Mouse (Mus musculus): ENCODE results near the gene Stxbp6. TPM values are rescaled to one million over a fixed set of nuclear protein-coding genes. Genes with fewer than 3 reads are reported as not detected.

The Stxbp6 gene
- polyA plus RNA-seq, 2 experiments = 10.2 to 14.9 TPM

- WGBS = 33% methylated on average over 4 of the region's 4 CpGs
- H3K9me3 ChIP-seq (ENCODE audit: control insufficient read depth, low read length) = no peaks in the 10 kb centered on the region
- H3K4me2 ChIP-seq (replicated peaks; ENCODE audit: low read depth, low read length, severe bottlenecking) = no peak overlapping the region
- H3K4me1 ChIP-seq (ENCODE audit: control insufficient read depth, insufficient read depth, low read length) = no peaks in the 10 kb centered on the region
- DNase-seq (ENCODE audit: low spot score) (peak; percentile 53), ATAC-seq (ENCODE audit: low FRiP score, low read depth) (no peak)
- no peak overlapping the region for H3K9ac ChIP-seq (ENCODE audit: low read depth, low read length, severe bottlenecking)
- no peak overlapping the region for H3K4me3 ChIP-seq (replicated peaks; ENCODE audit: low read length)
- no peaks in the 10 kb centered on the region for H3K36me3 ChIP-seq (ENCODE audit: control insufficient read depth, insufficient read depth, low read length)
- no peak for TF ChIP-seq POLR2A (IDR thresholded peaks at IDR 0.05; ENCODE audit: borderline replicate concordance, extremely low read depth, insufficient read depth, insufficient read length)
- no peak overlapping the region for H3K27ac ChIP-seq (replicated peaks; ENCODE audit: low read depth, low read length)
- H3K27me3 ChIP-seq (ENCODE audit: control insufficient read depth, insufficient read depth, low read length) = no peaks in the 10 kb centered on the region
These were observed 216.2 kb downstream of the Stxbp6 start for GRCm38 (mm10) chr12:44858110-44858885.

GRCm38 (mm10) chr12:44852024-44852423 is 222.5 kb downstream of the Stxbp6 start:
- no peak overlapping the region for H3K27ac ChIP-seq (replicated peaks; ENCODE audit: low read depth, low read length)
- ATAC-seq (ENCODE audit: low FRiP score, low read depth) (no peak), DNase-seq (ENCODE audit: low spot score) (no peak)
- H3K4me1 ChIP-seq (ENCODE audit: control insufficient read depth, insufficient read depth, low read length) = no peaks in the 10 kb centered on the region
- no peaks in the 10 kb centered on the region for H3K27me3 ChIP-seq (ENCODE audit: control insufficient read depth, insufficient read depth, low read length)
- TF ChIP-seq POLR2A (IDR thresholded peaks at IDR 0.05; ENCODE audit: borderline replicate concordance, extremely low read depth, insufficient read depth, insufficient read length) = no peak
- no peaks in the 10 kb centered on the region for H3K9me3 ChIP-seq (ENCODE audit: control insufficient read depth, low read length)
- no peaks in the 10 kb centered on the region for H3K36me3 ChIP-seq (ENCODE audit: control insufficient read depth, insufficient read depth, low read length)
- H3K9ac ChIP-seq (ENCODE audit: low read depth, low read length, severe bottlenecking) = no peak overlapping the region
- H3K4me2 ChIP-seq (replicated peaks; ENCODE audit: low read depth, low read length, severe bottlenecking) = no peak overlapping the region
- no peak overlapping the region for H3K4me3 ChIP-seq (replicated peaks; ENCODE audit: low read length)
- 81% methylated on average over 1 of the region's 1 CpGs for WGBS

GRCm38 (mm10) chr12:44850516-44850915 is 224.0 kb downstream of the Stxbp6 start:
- TF ChIP-seq POLR2A (IDR thresholded peaks at IDR 0.05; ENCODE audit: borderline replicate concordance, extremely low read depth, insufficient read depth, insufficient read length) = no peak
- Histone ChIP-seq H3K36me3 (ENCODE audit: control insufficient read depth, insufficient read depth, low read length) (no peaks in the 10 kb centered on the region), H3K9me3 (ENCODE audit: control insufficient read depth, low read length) (no peaks in the 10 kb centered on the region), H3K4me2 (replicated peaks; ENCODE audit: low read depth, low read length, severe bottlenecking) (no peak overlapping the region), H3K4me1 (ENCODE audit: control insufficient read depth, insufficient read depth, low read length) (no peaks in the 10 kb centered on the region), H3K9ac (ENCODE audit: low read depth, low read length, severe bottlenecking) (no peak overlapping the region), H3K4me3 (replicated peaks; ENCODE audit: low read length) (no peak overlapping the region), H3K27ac (replicated peaks; ENCODE audit: low read depth, low read length) (no peak overlapping the region), H3K27me3 (ENCODE audit: control insufficient read depth, insufficient read depth, low read length) (no peaks in the 10 kb centered on the region)
- 42% methylated on average over 1 of the region's 1 CpGs for WGBS
- ATAC-seq (ENCODE audit: low FRiP score, low read depth) = no peak
- no peak for DNase-seq (ENCODE audit: low spot score)

- Histone ChIP-seq H3K36me3 (ENCODE audit: control insufficient read depth, insufficient read depth, low read length) (no peaks in the 10 kb centered on the region), H3K4me2 (replicated peaks; ENCODE audit: low read depth, low read length, severe bottlenecking) (no peak overlapping the region), H3K4me1 (ENCODE audit: control insufficient read depth, insufficient read depth, low read length) (no peaks in the 10 kb centered on the region), H3K9me3 (ENCODE audit: control insufficient read depth, low read length) (no peaks in the 10 kb centered on the region), H3K27me3 (ENCODE audit: control insufficient read depth, insufficient read depth, low read length) (no peaks in the 10 kb centered on the region), H3K4me3 (replicated peaks; ENCODE audit: low read length) (no peak overlapping the region), H3K9ac (ENCODE audit: low read depth, low read length, severe bottlenecking) (no peak overlapping the region), H3K27ac (replicated peaks; ENCODE audit: low read depth, low read length) (no peak overlapping the region)
- DNase-seq (ENCODE audit: low spot score) = peak; percentile 81
- ATAC-seq (ENCODE audit: low FRiP score, low read depth) = peak; percentile 62; the same call in 1 of the 2 replicates
- 37% methylated on average over 3 of the region's 3 CpGs for WGBS
- no peak for TF ChIP-seq POLR2A (IDR thresholded peaks at IDR 0.05; ENCODE audit: borderline replicate concordance, extremely low read depth, insufficient read depth, insufficient read length)
These were observed 225.9 kb downstream of the Stxbp6 start for GRCm38 (mm10) chr12:44848483-44849221.

GRCm38 (mm10) chr12:44840585-44840984 is 233.9 kb downstream of the Stxbp6 start:
- no peaks in the 10 kb centered on the region for H3K27me3 ChIP-seq (ENCODE audit: control insufficient read depth, insufficient read depth, low read length)
- no peak overlapping the region for H3K4me2 ChIP-seq (replicated peaks; ENCODE audit: low read depth, low read length, severe bottlenecking)
- no peak for DNase-seq (ENCODE audit: low spot score)
- no peak overlapping the region for H3K4me3 ChIP-seq (replicated peaks; ENCODE audit: low read length)
- H3K9ac ChIP-seq (ENCODE audit: low read depth, low read length, severe bottlenecking) = no peak overlapping the region
- H3K27ac ChIP-seq (replicated peaks; ENCODE audit: low read depth, low read length) = no peak overlapping the region
- H3K9me3 ChIP-seq (ENCODE audit: control insufficient read depth, low read length) = no peaks in the 10 kb centered on the region
- H3K4me1 ChIP-seq (ENCODE audit: control insufficient read depth, insufficient read depth, low read length) = peaks cover 9% of the 10 kb centered on the region; the same call in 1 of the 2 replicates
- ATAC-seq (ENCODE audit: low FRiP score, low read depth) = no peak
- 54% methylated on average over 2 of the region's 2 CpGs for WGBS
- no peaks in the 10 kb centered on the region for H3K36me3 ChIP-seq (ENCODE audit: control insufficient read depth, insufficient read depth, low read length)
- no peak for TF ChIP-seq POLR2A (IDR thresholded peaks at IDR 0.05; ENCODE audit: borderline replicate concordance, extremely low read depth, insufficient read depth, insufficient read length)

All from limb, embryonic 14.5 days (tissue).